Comparison of ENCODE assay signal across 8 mouse cellular contexts in genomic region chr5:118513629-118514526, GRCm38 (mm10). TPM values are rescaled to one million over a fixed set of nuclear protein-coding genes. Genes with fewer than 3 reads are reported as not detected.
DNase-seq lines count a peak whose midpoint lies in the region; ATAC-seq lines count a peak whose summit lies in the region.

No protein-coding gene starts in this region.

- H3K4me3 ChIP-seq in heart, embryonic 11.5 days (ENCODE audit: low read depth, low read length) = peak overlapping the region; percentile 43
- H3K4me3 ChIP-seq in kidney, embryonic 14.5 days (ENCODE audit: low read length) = peak overlapping the region; percentile 30
- peak overlapping the region; percentile 33 for H3K4me3 ChIP-seq in limb, embryonic 13.5 days
- peak overlapping the region; percentile 23 for H3K4me3 ChIP-seq in midbrain, embryonic 14.5 days (replicated peaks; ENCODE audit: low read depth, low read length)
- H3K4me3 ChIP-seq in stomach, embryonic 15.5 days (replicated peaks) = peak overlapping the region; percentile 31

- peak overlapping the region; percentile 30 for H3K9ac ChIP-seq in heart, embryonic 11.5 days (ENCODE audit: low read depth, low read length)
- peak overlapping the region; percentile 28; the same call in 1 of the 2 replicates for H3K9ac ChIP-seq in kidney, embryonic 14.5 days (ENCODE audit: low read depth, low read length)
- H3K9ac ChIP-seq in limb, embryonic 13.5 days = peak overlapping the region; percentile 14
- 0 out of 2 replicates have a peak overlapping the region, but pooled peaks have one; percentile 14 for H3K9ac ChIP-seq in midbrain, embryonic 14.5 days (replicated peaks; ENCODE audit: low read length)
- no peak overlapping the region for H3K9ac ChIP-seq in stomach, embryonic 15.5 days

- ATAC-seq in heart, embryonic 11.5 days (replicated peaks; ENCODE audit: insufficient number of reproducible peaks, low FRiP score, low TSS enrichment) = no peak
- no peak for ATAC-seq in kidney, embryonic 14.5 days (ENCODE audit: low FRiP score, low TSS enrichment)
- ATAC-seq in limb, embryonic 13.5 days (ENCODE audit: low FRiP score, low read depth) = 0 out of 2 replicates have a peak, but pooled peaks have one; percentile 33
- ATAC-seq in midbrain, embryonic 14.5 days (ENCODE audit: low FRiP score, low TSS enrichment) = no peak
- no peak for ATAC-seq in stomach, embryonic 15.5 days (ENCODE audit: insufficient read depth, low FRiP score, low read depth)

- no peak overlapping the region for H3K27ac ChIP-seq in heart, embryonic 11.5 days (ENCODE audit: low read depth, low read length)
- no peak overlapping the region for H3K27ac ChIP-seq in kidney, embryonic 14.5 days (ENCODE audit: low read depth, low read length)
- H3K27ac ChIP-seq in limb, embryonic 13.5 days = peak overlapping the region; percentile 93
- H3K27ac ChIP-seq in midbrain, embryonic 14.5 days (replicated peaks; ENCODE audit: low read depth, low read length) = no peak overlapping the region
- peak overlapping the region; percentile 76 for H3K27ac ChIP-seq in stomach, embryonic 15.5 days

- H3K27me3 ChIP-seq in heart, embryonic 11.5 days (ENCODE audit: control insufficient read depth, insufficient read depth, low read length) = peaks cover 3% of the 10 kb centered on the region; the same call in 1 of the 2 replicates
- peaks cover 2% of the 10 kb centered on the region; the same call in 1 of the 2 replicates for H3K27me3 ChIP-seq in kidney, embryonic 14.5 days (ENCODE audit: control insufficient read depth, insufficient read depth, low read length)
- H3K27me3 ChIP-seq in limb, embryonic 13.5 days = no peaks in the 10 kb centered on the region
- peaks cover 17% of the 10 kb centered on the region for H3K27me3 ChIP-seq in midbrain, embryonic 14.5 days (ENCODE audit: control insufficient read depth, insufficient read depth, low read length)
- H3K27me3 ChIP-seq in stomach, embryonic 15.5 days (replicated peaks) = no peaks in the 10 kb centered on the region

- peak; percentile 81 for DNase-seq in 3134 (ENCODE audit: extremely low read depth, insufficient read length, low spot score)
- DNase-seq in adrenal gland, postnatal 10 days = peak; percentile 57
- DNase-seq in fat pad, adult 2 months (ENCODE audit: extremely low read depth, low read depth, low spot score) = peak; percentile 46
- peak; percentile 53 for DNase-seq in midbrain, embryonic 14.5 days

- H3K4me2 ChIP-seq in heart, embryonic 11.5 days = peak overlapping the region; percentile 75
- H3K4me2 ChIP-seq in kidney, embryonic 14.5 days (replicated peaks; ENCODE audit: low read depth, low read length) = peak overlapping the region; percentile 54
- peak overlapping the region; percentile 65 for H3K4me2 ChIP-seq in limb, embryonic 13.5 days (replicated peaks)
- H3K4me2 ChIP-seq in midbrain, embryonic 14.5 days (ENCODE audit: low read length) = peak overlapping the region; percentile 52
- peak overlapping the region; percentile 61 for H3K4me2 ChIP-seq in stomach, embryonic 15.5 days

- no peaks in the 10 kb centered on the region for H3K36me3 ChIP-seq in heart, embryonic 11.5 days (ENCODE audit: control insufficient read depth, insufficient read depth, low read length)
- no peaks in the 10 kb centered on the region for H3K36me3 ChIP-seq in kidney, embryonic 14.5 days (ENCODE audit: control insufficient read depth, insufficient read depth, low read length)
- no peaks in the 10 kb centered on the region for H3K36me3 ChIP-seq in limb, embryonic 13.5 days
- no peaks in the 10 kb centered on the region for H3K36me3 ChIP-seq in midbrain, embryonic 14.5 days (ENCODE audit: control insufficient read depth, insufficient read depth, low read length)
- no peaks in the 10 kb centered on the region for H3K36me3 ChIP-seq in stomach, embryonic 15.5 days

- WGBS in heart, embryonic 11.5 days (ENCODE audit: insufficient replicate concordance) = 4% methylated on average over 43 of the region's 43 CpGs
- WGBS in kidney, embryonic 14.5 days = 2% methylated on average over 43 of the region's 43 CpGs
- 2% methylated on average over 43 of the region's 43 CpGs for WGBS in limb, embryonic 13.5 days
- 6% methylated on average over 43 of the region's 43 CpGs for WGBS in midbrain, embryonic 14.5 days
- WGBS in stomach, embryonic 15.5 days = 1% methylated on average over 43 of the region's 43 CpGs

- H3K9me3 ChIP-seq in heart, embryonic 11.5 days (replicated peaks; ENCODE audit: control insufficient read depth, low read length) = no peaks in the 10 kb centered on the region
- H3K9me3 ChIP-seq in kidney, embryonic 14.5 days (ENCODE audit: control insufficient read depth, low read length) = no peaks in the 10 kb centered on the region
- no peaks in the 10 kb centered on the region for H3K9me3 ChIP-seq in limb, embryonic 13.5 days
- H3K9me3 ChIP-seq in midbrain, embryonic 14.5 days (ENCODE audit: control insufficient read depth, low read length) = no peaks in the 10 kb centered on the region
- no peaks in the 10 kb centered on the region for H3K9me3 ChIP-seq in stomach, embryonic 15.5 days

- peaks cover 21% of the 10 kb centered on the region for H3K4me1 ChIP-seq in heart, embryonic 11.5 days (ENCODE audit: control insufficient read depth, insufficient read depth, low read length)
- H3K4me1 ChIP-seq in kidney, embryonic 14.5 days (ENCODE audit: control insufficient read depth, insufficient read depth, low read length) = peaks cover 23% of the 10 kb centered on the region
- peaks cover 66% of the 10 kb centered on the region for H3K4me1 ChIP-seq in limb, embryonic 13.5 days
- H3K4me1 ChIP-seq in midbrain, embryonic 14.5 days (ENCODE audit: control insufficient read depth, insufficient read depth, low read length) = peaks cover 15% of the 10 kb centered on the region
- H3K4me1 ChIP-seq in stomach, embryonic 15.5 days = peaks cover 25% of the 10 kb centered on the region

RNA-seq across cellular contexts. Expression of gene Med13l, which starts 46.6 kb away (rescaled TPM):
- total RNA-seq in adrenal gland, postnatal 10 days (2021) = 10 to 100 TPM; 39.0 to 43.6 TPM
- 9.4 and 9.7 TPM in 2 replicates for polyA plus RNA-seq in heart, embryonic 11.5 days (2014; fragmentation: Nextera tagmentation; extraction: Ambion mirVana)
- 9.7 and 12.1 TPM in 2 replicates for polyA plus RNA-seq in kidney, embryonic 14.5 days (2014; fragmentation: Nextera tagmentation; extraction: Ambion mirVana)
- 18.6 and 19.1 TPM in 2 replicates for polyA plus RNA-seq in limb, embryonic 13.5 days (2015; fragmentation: Nextera tagmentation; extraction: Ambion mirVana)
- polyA plus RNA-seq in midbrain, embryonic 14.5 days (2014; fragmentation: Nextera tagmentation; extraction: Ambion mirVana) = 17.0 and 20.5 TPM in 2 replicates
- polyA plus RNA-seq in stomach, embryonic 15.5 days (2015; fragmentation: Nextera tagmentation; extraction: Ambion mirVana) = 10.7 and 11.5 TPM in 2 replicates

Comparison
In these comparisons a context has a peak if more than half of its experiments do, and no peak if none do; other contexts are left out.
1. H3K27ac ChIP-seq: peak in limb, embryonic 13.5 days (single experiment) and stomach, embryonic 15.5 days (single experiment); none in heart, embryonic 11.5 days (single experiment), kidney, embryonic 14.5 days (single experiment) and midbrain, embryonic 14.5 days (single experiment).
2. Peak in every context shown above with its lines, with median percentiles within 50 percentile points of each other: DNase-seq, H3K4me2 ChIP-seq and H3K4me3 ChIP-seq.